Mouse (Mus musculus) midbrain, postnatal 0 days (tissue): Measurements from ENCODE around the gene Dars2. TPM values are rescaled to one million over a fixed set of nuclear protein-coding genes. Genes with fewer than 3 reads are reported as not detected.

ENCODE experiments used
- ATAC-seq: fragments of 200-750 bp; cut with Nextera tagmentation; 2 replicates; pipeline ENCODE4 v1.8.0; 2017; ENCODE audit warnings: moderate number of reproducible peaks, mild to moderate bottlenecking, moderate TSS enrichment, moderate library complexity; ENCODE audit not compliant: low FRiP score
- DNase-seq: peaks from one replicate; pipeline ENCODE4 v3.0.0-alpha.2; 2015; ENCODE audit warnings: low spot score
- H3K27ac ChIP-seq: fragments of 300-500 bp; sonication (generic); 2 replicates; pipeline ENCODE4 v1.5.1; 2014; ENCODE audit warnings: low read depth, mild to moderate bottlenecking, low read length, mixed read lengths
- H3K27me3 ChIP-seq: fragments of 300-500 bp; sonication (generic); 2 replicates; pipeline ENCODE4 v1.6.1; 2014; ENCODE audit warnings: low read length, control low read depth, mixed read lengths; ENCODE audit not compliant: insufficient read depth
- H3K36me3 ChIP-seq: fragments of 300-500 bp; sonication (generic); 2 replicates; pipeline ENCODE4 v1.6.1; 2014; ENCODE audit warnings: low read length, control low read depth, mixed read lengths; ENCODE audit not compliant: insufficient read depth
- H3K4me1 ChIP-seq: fragments of 300-500 bp; sonication (generic); 2 replicates; pipeline ENCODE4 v1.6.1; 2014; ENCODE audit warnings: mild to moderate bottlenecking, control low read depth, antibody characterized with exemption, low read length, mixed read lengths; ENCODE audit not compliant: insufficient read depth
- H3K4me2 ChIP-seq: fragments of 300-500 bp; sonication (generic); 2 replicates; pipeline ENCODE4 v1.6.1; 2014; ENCODE audit warnings: low read depth, mild to moderate bottlenecking, low read length, mixed read lengths; ENCODE audit not compliant: poor library complexity, severe bottlenecking
- H3K4me3 ChIP-seq: fragments of 300-500 bp; sonication (generic); 2 replicates; pipeline ENCODE4 v1.5.1; 2014; ENCODE audit warnings: low read depth, mild to moderate bottlenecking, low read length, moderate library complexity
- H3K9ac ChIP-seq: fragments of 300-500 bp; sonication (generic); replicated peaks from 2 replicates; pipeline ENCODE4 v1.6.1; 2014; ENCODE audit warnings: mild to moderate bottlenecking, low read length, moderate library complexity, mixed read lengths; ENCODE audit not compliant: poor library complexity, severe bottlenecking
- H3K9me3 ChIP-seq: fragments of 300-500 bp; sonication (generic); 2 replicates; pipeline ENCODE4 v1.6.1; 2016; ENCODE audit warnings: low read length, control low read depth
- CTCF ChIP-seq: IDR thresholded peaks from 2 replicates; pipeline ENCODE4 v1.5.1; 2016; ENCODE audit warnings: antibody characterized with exemption, mild to moderate bottlenecking
- WGBS: fragments of 180-500 bp; shearing (Covaris S2); extraction: QIAGEN DNeasy Blood & Tissue Kit; methylation state at CpG from one replicate; pipeline ENCODE4 v1.1.7; 2014; 5-methylcytosine and 5-hydroxymethylcytosine counted together
- polyA plus RNA-seq: library from polyadenylated mRNA; unstranded; fragments of >200 nt; fragmentation: Nextera tagmentation; extraction: Ambion mirVana; gene quantifications from 2 replicates; pipeline ENCODE4 v1.2.1, GENCODE M21; 2015
- total RNA-seq: library from RNA; depleted of rRNA; stranded (reverse); fragments of >200 nt; gene quantifications from 2 replicates; pipeline ENCODE4 v1.2.3, GENCODE M21; 2014; rRNA removed

The Dars2 gene
- total RNA-seq (12.9 and 14.6 TPM in 2 replicates), polyA plus RNA-seq (19.6 and 22.9 TPM in 2 replicates)

DNA sequence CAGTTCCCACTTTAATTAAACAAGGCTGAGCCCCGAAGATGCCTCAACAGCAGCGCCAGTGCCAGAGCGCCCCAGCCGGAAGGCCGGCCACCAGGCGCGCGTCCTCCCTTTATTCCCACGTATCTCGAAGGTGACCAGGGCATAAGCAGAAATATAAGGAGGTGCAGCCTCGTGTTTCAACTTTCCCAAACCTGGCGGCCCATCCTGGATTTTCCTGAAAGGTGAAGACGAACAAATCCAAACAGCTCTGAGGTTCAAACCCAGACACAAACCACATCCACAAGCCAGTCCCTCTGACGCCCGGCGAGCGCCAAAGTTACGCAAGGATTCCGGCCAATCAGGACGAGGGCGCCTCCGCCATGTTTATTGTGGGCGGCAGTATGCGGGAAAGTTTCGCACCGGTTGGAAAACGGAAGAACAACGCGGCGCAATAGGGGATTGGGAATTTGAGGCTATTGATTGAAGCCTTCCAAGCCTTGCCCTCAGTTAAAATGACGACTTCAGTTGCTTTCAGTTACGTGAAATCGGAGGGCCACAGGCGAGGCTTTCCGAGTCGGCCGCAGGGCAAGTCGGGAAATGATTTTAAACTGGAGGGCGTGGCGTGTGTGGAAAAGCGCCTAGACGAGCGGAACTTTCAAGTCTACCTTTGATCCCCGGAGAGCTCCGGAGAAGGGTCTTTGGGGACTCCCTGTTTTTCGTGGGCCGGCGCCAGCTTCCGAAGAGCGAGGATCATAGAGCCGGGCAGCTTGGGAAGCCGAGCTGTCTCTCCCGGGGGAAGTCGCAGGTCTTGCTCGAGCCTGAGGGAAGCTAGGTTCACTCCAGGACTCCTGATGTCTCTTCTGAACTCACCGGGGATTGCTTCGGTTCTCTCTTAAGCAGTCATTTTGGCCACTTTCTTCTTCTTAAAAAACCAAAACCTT lies at the start of gene Dars2, which contains the start of gene Cenpl:
Dars2 (minus strand) TSS at position 307 of the 920 bp plus-strand sequence.
Cenpl (plus strand) TSS at position 362 of the 920 bp plus-strand sequence.
- whole genome bisulfite sequencing: under 1% methylated on average over 57 of the region's 57 CpGs
- Histone ChIP-seq H3K27me3 (no peaks in the 10 kb centered on the region), H3K4me2 (peak within 1 kb of the TSS; percentile 74), H3K9ac (peak within 1 kb of the TSS; percentile 76), H3K27ac (peak within 1 kb of the TSS; percentile 77), H3K4me3 (peak within 1 kb of the TSS; percentile 71), H3K9me3 (no peaks in the 10 kb centered on the region), H3K36me3 (no peaks in the 10 kb centered on the region), H3K4me1 (peaks cover 13% of the 10 kb centered on the region)
- DNase-seq (peak; percentile 99), ATAC-seq (peak; percentile 99)
- peak; percentile 15 for TF ChIP-seq CTCF

DNA sequence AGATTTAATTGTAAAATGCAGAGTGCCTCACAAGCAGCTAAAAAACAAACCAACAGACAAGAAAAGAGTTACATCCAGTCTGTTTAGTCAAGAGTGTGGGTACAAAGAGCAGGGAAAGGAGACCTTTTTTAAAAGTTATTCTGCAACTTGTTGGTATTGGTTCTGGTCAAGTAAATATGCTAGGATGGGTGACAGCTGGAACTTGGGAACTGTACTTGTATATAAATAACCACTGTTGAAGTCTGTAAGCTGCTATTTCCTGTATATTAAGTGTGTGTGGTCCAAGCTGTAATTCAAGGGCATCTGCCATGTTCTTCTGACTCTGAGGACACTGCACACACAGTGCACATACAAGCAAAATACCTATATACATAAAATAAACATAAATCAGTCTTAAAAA lies 44.1 kb upstream of the Dars2 start:
- Histone ChIP-seq H3K4me2 (no peak overlapping the region), H3K4me1 (no peaks in the 10 kb centered on the region), H3K9me3 (no peaks in the 10 kb centered on the region), H3K4me3 (no peak overlapping the region), H3K27me3 (no peaks in the 10 kb centered on the region), H3K27ac (no peak overlapping the region), H3K36me3 (peaks cover 2% of the 10 kb centered on the region), H3K9ac (no peak overlapping the region)
- ATAC-seq (no peak), DNase-seq (no peak)
- no peak for TF ChIP-seq CTCF

DNA sequence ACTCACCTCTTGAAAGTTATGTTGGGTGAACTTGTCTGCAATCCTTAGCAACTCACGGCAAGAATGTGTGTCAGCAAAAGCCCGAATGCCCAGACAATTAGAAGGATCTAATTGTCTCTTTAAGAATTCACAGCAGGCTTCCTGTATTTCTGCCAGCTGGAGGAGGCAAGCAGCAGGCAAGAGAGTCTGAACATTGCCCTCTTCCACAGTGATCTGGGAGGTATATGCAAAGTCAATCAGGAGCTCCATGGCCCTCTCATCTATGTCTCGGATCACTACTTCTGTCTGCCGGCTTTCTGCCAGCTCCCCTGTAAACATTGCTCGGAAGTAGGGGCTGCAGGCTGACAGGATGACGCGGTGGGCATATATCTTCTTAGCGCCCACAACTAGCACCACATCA lies 38.8 kb upstream of the Dars2 start:
- Histone ChIP-seq H3K36me3 (peaks cover 8% of the 10 kb centered on the region), H3K9me3 (no peaks in the 10 kb centered on the region), H3K4me2 (no peak overlapping the region), H3K4me1 (no peaks in the 10 kb centered on the region), H3K27me3 (no peaks in the 10 kb centered on the region), H3K27ac (no peak overlapping the region), H3K9ac (no peak overlapping the region), H3K4me3 (no peak overlapping the region)
- WGBS: 89% methylated on average over 8 of the region's 8 CpGs
- DNase-seq: peak; percentile 1
- no peak for ATAC-seq
- no peak for TF ChIP-seq CTCF

DNA sequence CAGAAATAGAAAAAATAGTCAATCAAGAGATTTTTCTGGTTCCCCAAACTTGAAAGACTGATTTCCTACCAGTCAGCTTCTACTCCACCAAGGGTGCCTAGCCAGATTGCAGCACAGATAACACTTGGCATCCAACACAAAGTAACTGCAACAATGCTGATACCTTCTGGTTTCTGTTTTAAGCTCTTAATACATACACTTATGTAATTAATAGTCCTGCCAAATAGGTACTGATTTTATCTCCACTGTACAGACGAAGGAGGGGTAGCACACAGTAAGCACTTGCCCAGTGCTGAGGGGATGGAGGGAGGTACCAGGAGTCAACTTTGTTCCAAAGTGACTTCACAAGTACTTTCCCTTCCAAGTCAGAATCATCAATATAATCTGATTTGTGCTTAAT lies 33.4 kb upstream of the Dars2 start:
- Histone ChIP-seq H3K36me3 (peaks cover 3% of the 10 kb centered on the region; the same call in 1 of the 2 replicates), H3K4me1 (no peaks in the 10 kb centered on the region), H3K4me2 (no peak overlapping the region), H3K9me3 (no peaks in the 10 kb centered on the region), H3K4me3 (no peak overlapping the region), H3K9ac (no peak overlapping the region), H3K27ac (no peak overlapping the region), H3K27me3 (no peaks in the 10 kb centered on the region)
- 91% methylated on average over 1 of the region's 1 CpGs for WGBS
- ATAC-seq (no peak), DNase-seq (no peak)
- no peak for TF ChIP-seq CTCF

DNA sequence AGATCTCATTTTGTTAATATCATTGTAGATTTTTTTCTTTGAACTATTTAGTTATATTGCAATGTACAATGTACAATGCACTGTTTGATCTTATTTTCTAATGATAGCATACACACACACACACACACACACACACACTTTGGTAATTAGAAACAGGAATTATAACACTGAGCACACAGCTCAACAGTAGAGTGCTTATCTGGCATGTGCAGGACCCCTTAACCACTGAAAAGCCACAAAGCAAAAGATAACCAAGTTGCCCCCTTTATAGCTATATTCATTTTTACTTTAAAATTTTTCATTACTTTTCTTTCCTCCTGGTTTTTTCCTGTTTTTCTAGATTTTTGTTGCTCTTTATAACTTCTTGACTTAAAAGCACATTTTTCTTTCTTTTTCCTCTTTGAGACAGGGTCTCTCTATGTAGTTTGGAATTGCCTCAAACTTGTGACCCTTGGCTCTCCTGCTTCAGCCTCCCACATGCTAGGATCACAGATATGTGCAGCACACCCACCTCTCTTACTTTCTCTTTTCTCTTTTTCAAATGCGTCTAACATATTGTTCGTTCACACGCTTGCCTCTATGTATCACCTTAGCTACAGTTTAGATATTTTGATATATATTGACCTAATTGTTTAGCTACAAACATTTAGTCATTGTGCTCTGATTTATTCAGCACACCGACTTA lies 29.4 kb upstream of the Dars2 start:
- Histone ChIP-seq H3K4me3 (no peak overlapping the region), H3K9me3 (no peaks in the 10 kb centered on the region), H3K27me3 (no peaks in the 10 kb centered on the region), H3K27ac (no peak overlapping the region), H3K36me3 (peaks cover 10% of the 10 kb centered on the region), H3K4me2 (no peak overlapping the region), H3K9ac (no peak overlapping the region), H3K4me1 (no peaks in the 10 kb centered on the region)
- ATAC-seq (no peak), DNase-seq (no peak)
- WGBS: 98% methylated on average over 4 of the region's 4 CpGs
- no peak for TF ChIP-seq CTCF
